Mouse (Mus musculus) neural tube, embryonic 14.5 days (tissue): ENCODE data around the gene Fpgs. TPM values are rescaled to one million over a fixed set of nuclear protein-coding genes. Genes with fewer than 3 reads are reported as not detected.

Source experiments
- ATAC-seq: fragments of 200-750 bp; cut with Nextera tagmentation; 2 replicates; pipeline ENCODE4 v1.8.0; 2017; ENCODE audit warnings: low read depth, mild to moderate bottlenecking, moderate TSS enrichment, moderate library complexity
- H3K27ac ChIP-seq: fragments of 300-500 bp; sonication (generic); 2 replicates; pipeline ENCODE4 v1.5.1; 2014; ENCODE audit warnings: low read depth, mild to moderate bottlenecking, control low read depth, low read length, moderate library complexity, mixed read lengths
- H3K27me3 ChIP-seq: fragments of 300-500 bp; sonication (generic); 2 replicates; pipeline ENCODE4 v1.6.1; 2014; ENCODE audit warnings: low read length; ENCODE audit not compliant: control insufficient read depth, insufficient read depth
- H3K36me3 ChIP-seq: fragments of 300-500 bp; sonication (generic); 2 replicates; pipeline ENCODE4 v1.6.1; 2014; ENCODE audit warnings: low read length, mixed read lengths; ENCODE audit not compliant: control insufficient read depth, insufficient read depth
- H3K4me1 ChIP-seq: fragments of 300-500 bp; sonication (generic); 2 replicates; pipeline ENCODE4 v1.6.1; 2014; ENCODE audit warnings: low read length; ENCODE audit not compliant: control insufficient read depth, insufficient read depth
- H3K4me2 ChIP-seq: fragments of 300-500 bp; sonication (generic); 2 replicates; pipeline ENCODE4 v1.6.1; 2014; ENCODE audit warnings: mild to moderate bottlenecking, low read depth, low read length, control low read depth
- H3K4me3 ChIP-seq: fragments of 300-500 bp; sonication (generic); 2 replicates; pipeline ENCODE4 v1.5.1; 2014; ENCODE audit warnings: low read depth, low read length, control low read depth, mixed read lengths
- H3K9ac ChIP-seq: fragments of 300-500 bp; sonication (generic); replicated peaks from 2 replicates; pipeline ENCODE4 v1.6.1; 2014; ENCODE audit warnings: low read depth, mild to moderate bottlenecking, control low read depth, low read length, mixed read lengths
- H3K9me3 ChIP-seq: fragments of 300-500 bp; sonication (generic); 2 replicates; pipeline ENCODE4 v1.6.1; 2016; ENCODE audit warnings: low read length; ENCODE audit not compliant: control insufficient read depth
- whole genome bisulfite sequencing: fragments of 180-500 bp; shearing (Covaris S2); extraction: QIAGEN DNeasy Blood & Tissue Kit; methylation state at CpG from one replicate; pipeline ENCODE4 v1.1.7; 2014; 5-methylcytosine and 5-hydroxymethylcytosine counted together
- polyA plus RNA-seq: library from polyadenylated mRNA; unstranded; fragments of >200 nt; fragmentation: Nextera tagmentation; extraction: Ambion mirVana; gene quantifications from 2 replicates; pipeline ENCODE4 v1.2.1, GENCODE M21; 2014

Gene Fpgs
- polyA plus RNA-seq, 1 experiment from 2014 or later = 14.6 TPM

DNA sequence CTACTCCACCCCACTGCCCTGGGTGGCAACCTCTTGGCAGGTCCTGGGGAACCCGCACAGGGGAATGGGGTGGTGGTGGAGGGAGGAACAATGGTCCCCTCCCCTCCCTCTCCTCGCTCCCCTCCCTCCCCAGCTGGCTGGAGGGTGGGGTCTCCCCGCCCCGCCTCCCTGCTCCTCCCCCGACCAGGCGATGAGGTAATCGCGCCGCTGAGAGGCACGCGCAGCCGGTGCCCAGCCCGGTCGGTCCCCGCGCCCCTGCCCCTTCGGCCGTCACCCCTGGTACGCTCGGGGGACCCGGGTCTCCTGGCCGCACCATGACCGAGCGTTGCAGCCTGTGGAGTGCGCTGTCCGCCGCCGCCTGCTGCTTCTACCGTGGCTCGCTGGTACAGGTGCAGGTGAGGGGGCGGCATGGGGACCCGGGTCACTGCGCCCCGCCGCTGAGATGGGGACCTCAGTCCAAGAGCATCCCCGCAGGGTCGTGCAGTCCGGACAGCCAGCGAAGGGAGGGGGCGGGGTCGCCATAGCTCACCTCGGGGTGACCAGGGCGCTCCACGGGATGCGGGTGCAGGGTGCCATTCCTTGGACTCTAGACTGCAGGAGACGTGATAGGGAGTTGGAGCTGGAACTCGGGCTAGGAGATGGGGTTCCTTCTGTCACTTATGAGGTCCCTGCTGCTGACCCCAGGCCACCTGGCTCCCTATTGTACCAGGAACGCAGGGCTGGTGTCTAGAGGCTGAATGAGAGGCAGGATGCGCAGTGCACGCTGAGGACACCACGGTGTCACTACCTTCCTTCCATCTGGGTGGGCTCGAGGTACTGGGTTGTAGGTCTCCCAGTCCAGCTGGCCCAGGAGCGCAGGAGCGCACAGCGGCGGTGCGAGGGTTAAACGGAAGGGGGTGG lies 37.6 kb upstream of the Fpgs start:
- Histone ChIP-seq H3K9ac (peak overlapping the region; percentile 90), H3K9me3 (no peaks in the 10 kb centered on the region), H3K36me3 (peaks cover 16% of the 10 kb centered on the region), H3K27ac (peak overlapping the region; percentile 86), H3K4me2 (peak overlapping the region; percentile 72), H3K4me1 (peaks cover 19% of the 10 kb centered on the region), H3K27me3 (no peaks in the 10 kb centered on the region), H3K4me3 (peak overlapping the region; percentile 77)
- ATAC-seq = peak; percentile 63
- WGBS = 3% methylated on average over 48 of the region's 58 CpGs

DNA sequence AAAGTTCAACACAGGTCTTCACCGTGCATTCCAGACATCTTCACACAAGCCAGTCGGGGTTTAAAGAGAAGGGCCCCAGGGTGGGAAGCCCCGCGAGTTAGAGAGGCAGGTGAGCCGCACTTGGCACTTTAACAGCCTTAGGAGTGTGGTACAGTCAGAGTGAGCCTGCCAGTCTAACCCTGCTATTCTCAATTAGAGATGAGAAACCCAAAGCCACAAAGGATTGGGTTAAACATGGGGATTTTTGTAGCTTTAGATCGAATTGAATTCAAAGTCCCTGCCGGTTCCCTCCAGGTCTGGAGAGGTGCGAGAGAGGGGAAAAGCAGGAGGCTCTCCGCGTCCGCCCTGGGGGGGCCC lies 36.9 kb upstream of the Fpgs start, which contains the start of gene 6330409D20Rik:
Gene 6330409D20Rik, minus strand, starts transcription at position 101 of the 357 bp plus-strand sequence.
- Histone ChIP-seq H3K9me3 (no peaks in the 10 kb centered on the region), H3K4me3 (peak within 1 kb of the TSS; percentile 77), H3K4me1 (peaks cover 19% of the 10 kb centered on the region), H3K9ac (peak within 1 kb of the TSS; percentile 90), H3K27ac (peak within 1 kb of the TSS; percentile 86), H3K27me3 (no peaks in the 10 kb centered on the region), H3K4me2 (peak within 1 kb of the TSS; percentile 72), H3K36me3 (peaks cover 10% of the 10 kb centered on the region)
- 5% methylated on average over 11 of the region's 11 CpGs for WGBS
- no peak for ATAC-seq

DNA sequence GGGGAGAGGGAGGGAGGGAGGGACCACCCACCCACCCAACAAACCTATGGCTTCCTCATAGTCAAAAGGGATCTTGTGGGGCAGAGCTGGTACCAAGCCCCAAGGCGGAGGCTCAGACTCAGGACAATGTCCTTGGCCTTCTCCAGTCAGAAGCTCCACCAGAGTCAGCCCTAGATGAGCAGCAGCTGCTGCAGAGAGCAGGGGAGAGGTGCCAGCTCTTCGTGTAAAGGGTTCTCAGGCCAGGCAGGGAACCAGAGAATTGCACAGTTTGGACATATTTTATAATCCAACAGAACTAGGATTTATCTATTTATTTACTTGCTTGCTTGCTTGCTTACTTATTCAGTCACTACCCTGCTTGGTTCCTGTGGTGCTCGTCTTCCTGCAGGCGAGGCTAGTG lies 35.4 kb upstream of the Fpgs start:
- H3K9ac ChIP-seq = no peak overlapping the region
- H3K9me3 ChIP-seq = no peaks in the 10 kb centered on the region
- H3K36me3 ChIP-seq = no peaks in the 10 kb centered on the region
- no peak overlapping the region for H3K4me2 ChIP-seq
- H3K4me1 ChIP-seq = peaks cover 18% of the 10 kb centered on the region
- no peak for ATAC-seq
- no peak overlapping the region for H3K27ac ChIP-seq
- H3K4me3 ChIP-seq = no peak overlapping the region
- WGBS = 73% methylated on average over 4 of the region's 4 CpGs
- no peaks in the 10 kb centered on the region for H3K27me3 ChIP-seq

- no peaks in the 10 kb centered on the region for H3K36me3 ChIP-seq
- no peaks in the 10 kb centered on the region; the same call in 1 of the 2 replicates for H3K4me1 ChIP-seq
- ATAC-seq = no peak
- no peak overlapping the region for H3K4me3 ChIP-seq
- no peak overlapping the region for H3K4me2 ChIP-seq
- H3K27me3 ChIP-seq = no peaks in the 10 kb centered on the region
- no peak overlapping the region for H3K27ac ChIP-seq
- 57% methylated on average over 6 of the region's 6 CpGs for WGBS
- no peaks in the 10 kb centered on the region for H3K9me3 ChIP-seq
- no peak overlapping the region for H3K9ac ChIP-seq
Measured at GRCm38 (mm10) chr2:32737008-32737407, 33.1 kb upstream of the Fpgs start.

DNA sequence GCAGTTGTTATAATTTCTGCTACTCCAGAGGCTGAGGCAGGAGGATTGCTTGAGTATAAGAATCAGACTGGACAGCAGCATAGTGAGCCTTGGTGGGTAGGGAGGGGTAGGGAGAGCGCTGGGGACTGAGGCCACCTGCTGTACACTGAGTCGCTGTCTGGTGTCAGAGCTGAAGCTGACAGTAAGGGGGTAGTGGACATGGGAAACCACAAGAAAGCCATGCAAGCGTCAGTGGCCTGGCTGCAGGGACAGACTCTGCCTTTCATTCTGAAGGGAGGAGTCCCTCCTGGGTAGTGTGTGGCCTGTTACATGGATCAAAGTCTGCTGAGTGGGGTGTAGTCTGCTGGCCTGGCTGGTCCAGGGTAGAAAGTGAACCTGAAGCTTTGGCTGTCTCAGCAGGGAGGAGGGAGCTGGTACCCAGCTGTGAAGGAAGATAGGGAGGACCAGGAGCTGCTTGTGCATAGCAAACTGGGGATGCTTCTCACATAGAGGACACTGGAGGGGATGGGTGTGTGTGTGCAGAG lies 32.4 kb upstream of the Fpgs start:
- no peaks in the 10 kb centered on the region for H3K9me3 ChIP-seq
- 42% methylated on average over 3 of the region's 3 CpGs for WGBS
- no peak for ATAC-seq
- H3K4me3 ChIP-seq = no peak overlapping the region
- no peaks in the 10 kb centered on the region for H3K27me3 ChIP-seq
- no peaks in the 10 kb centered on the region for H3K36me3 ChIP-seq
- H3K4me1 ChIP-seq = no peaks in the 10 kb centered on the region; the same call in 1 of the 2 replicates
- no peak overlapping the region for H3K9ac ChIP-seq
- H3K27ac ChIP-seq = no peak overlapping the region
- H3K4me2 ChIP-seq = no peak overlapping the region

DNA sequence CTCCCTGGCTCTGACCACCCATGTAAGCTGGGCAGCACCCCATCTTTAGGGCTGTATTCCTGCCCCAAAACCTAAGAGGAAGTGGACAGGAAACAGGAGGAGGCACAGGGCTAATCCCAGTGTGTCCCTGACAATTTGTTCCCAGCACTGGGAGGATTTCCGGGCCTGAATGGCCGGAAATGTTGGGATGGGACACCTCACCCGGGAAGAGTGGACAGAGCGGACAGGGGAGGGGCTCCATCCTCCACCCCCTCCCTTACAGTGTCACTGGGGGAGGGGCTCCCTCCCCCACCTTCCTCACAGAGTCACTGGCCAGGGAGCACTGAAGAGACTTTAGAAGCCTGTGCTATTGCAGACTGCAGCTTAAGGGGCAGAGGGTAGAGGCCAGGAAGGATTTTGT lies 31.0 kb upstream of the Fpgs start:
- Histone ChIP-seq H3K4me1 (no peaks in the 10 kb centered on the region), H3K27me3 (no peaks in the 10 kb centered on the region), H3K9ac (no peak overlapping the region), H3K9me3 (no peaks in the 10 kb centered on the region), H3K4me2 (no peak overlapping the region), H3K27ac (no peak overlapping the region), H3K4me3 (no peak overlapping the region), H3K36me3 (no peaks in the 10 kb centered on the region)
- 59% methylated on average over 4 of the region's 4 CpGs for WGBS
- ATAC-seq = no peak

- Histone ChIP-seq H3K9ac (no peak overlapping the region), H3K4me1 (no peaks in the 10 kb centered on the region), H3K9me3 (no peaks in the 10 kb centered on the region), H3K36me3 (no peaks in the 10 kb centered on the region), H3K27me3 (no peaks in the 10 kb centered on the region), H3K4me3 (no peak overlapping the region), H3K27ac (no peak overlapping the region), H3K4me2 (no peak overlapping the region)
- 53% methylated on average over 4 of the region's 4 CpGs for WGBS
- no peak for ATAC-seq
Measured at GRCm38 (mm10) chr2:32734480-32734879, 30.5 kb upstream of the Fpgs start.

- H3K36me3 ChIP-seq = no peaks in the 10 kb centered on the region
- H3K9ac ChIP-seq = no peak overlapping the region
- H3K4me1 ChIP-seq = no peaks in the 10 kb centered on the region
- no peak overlapping the region for H3K4me2 ChIP-seq
- H3K27me3 ChIP-seq = no peaks in the 10 kb centered on the region
- 76% methylated on average over 6 of the region's 6 CpGs for WGBS
- no peak for ATAC-seq
- no peak overlapping the region for H3K27ac ChIP-seq
- no peak overlapping the region for H3K4me3 ChIP-seq
- no peaks in the 10 kb centered on the region for H3K9me3 ChIP-seq
Measured at GRCm38 (mm10) chr2:32732695-32733094, 28.8 kb upstream of the Fpgs start.

DNA sequence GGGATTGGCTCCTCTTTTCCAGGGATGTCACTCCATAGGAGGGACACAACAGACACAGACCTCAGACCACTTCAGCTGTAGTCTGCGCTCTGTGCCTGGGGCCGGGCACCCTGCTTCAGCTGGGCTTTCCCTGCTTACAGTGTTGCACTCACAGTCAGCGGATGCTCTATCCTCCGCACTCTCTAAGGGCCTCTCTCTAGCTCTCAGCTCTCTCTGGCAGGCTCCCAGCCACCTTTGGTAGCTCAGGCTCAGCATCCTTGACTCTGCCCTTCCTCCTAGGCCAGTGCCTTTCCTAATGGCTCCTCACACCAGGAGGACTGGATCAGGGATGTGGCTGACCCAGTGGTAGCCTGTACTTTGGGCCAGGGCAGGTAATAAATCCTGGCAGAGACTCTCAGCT lies 28.0 kb upstream of the Fpgs start:
- peaks cover 4% of the 10 kb centered on the region; the same call in 1 of the 2 replicates for H3K4me1 ChIP-seq
- H3K9me3 ChIP-seq = no peaks in the 10 kb centered on the region
- H3K9ac ChIP-seq = no peak overlapping the region
- no peak overlapping the region for H3K4me3 ChIP-seq
- ATAC-seq = no peak
- H3K27ac ChIP-seq = no peak overlapping the region
- no peaks in the 10 kb centered on the region for H3K27me3 ChIP-seq
- no peak overlapping the region for H3K4me2 ChIP-seq
- 75% methylated on average over 4 of the region's 4 CpGs for WGBS
- H3K36me3 ChIP-seq = no peaks in the 10 kb centered on the region
